Mouse (Mus musculus): ENCODE measurements around the gene Gpat3.

DNA sequence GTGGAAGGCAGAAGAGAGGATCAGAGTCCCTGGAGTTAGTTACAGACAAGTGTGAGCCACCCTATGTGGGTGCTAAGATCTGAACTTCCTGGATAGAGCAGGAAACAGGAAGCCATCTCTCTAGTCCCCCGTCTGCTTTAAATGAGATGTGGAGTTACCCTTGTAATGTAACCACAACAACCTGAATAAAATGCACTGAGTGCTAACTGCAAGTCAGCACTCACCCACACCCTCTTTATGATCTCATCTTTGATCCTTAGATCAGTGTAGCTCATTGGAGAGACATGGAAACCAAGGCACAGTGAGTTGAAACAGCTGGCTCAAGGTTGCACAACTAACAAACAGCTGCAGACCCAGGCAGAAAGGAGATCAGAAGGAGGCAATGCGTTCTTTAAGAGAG lies 84.2 kb downstream of the Gpat3 start:
- TF ChIP-seq GATA1 (IDR thresholded peaks at IDR 0.05; ENCODE audit: low read length), result no peak
- no peak for TF ChIP-seq TAL1 (IDR thresholded peaks at IDR 0.05; ENCODE audit: low read length)

All from erythroblast, embryonic 14.5 days (primary cell).